Mouse (Mus musculus) thymus, postnatal 14 days (tissue): ENCODE results near the gene Sh3bgrl.
"Not testable (repeated sequence)": the region's sequence is repeated elsewhere in the genome, so short reads cannot be mapped to it uniquely, and the experiment has no call there.

Source experiments
- DNase-seq: peaks from one replicate; pipeline ENCODE4 v3.0.0; 2021

Sh3bgrl gene

DNA sequence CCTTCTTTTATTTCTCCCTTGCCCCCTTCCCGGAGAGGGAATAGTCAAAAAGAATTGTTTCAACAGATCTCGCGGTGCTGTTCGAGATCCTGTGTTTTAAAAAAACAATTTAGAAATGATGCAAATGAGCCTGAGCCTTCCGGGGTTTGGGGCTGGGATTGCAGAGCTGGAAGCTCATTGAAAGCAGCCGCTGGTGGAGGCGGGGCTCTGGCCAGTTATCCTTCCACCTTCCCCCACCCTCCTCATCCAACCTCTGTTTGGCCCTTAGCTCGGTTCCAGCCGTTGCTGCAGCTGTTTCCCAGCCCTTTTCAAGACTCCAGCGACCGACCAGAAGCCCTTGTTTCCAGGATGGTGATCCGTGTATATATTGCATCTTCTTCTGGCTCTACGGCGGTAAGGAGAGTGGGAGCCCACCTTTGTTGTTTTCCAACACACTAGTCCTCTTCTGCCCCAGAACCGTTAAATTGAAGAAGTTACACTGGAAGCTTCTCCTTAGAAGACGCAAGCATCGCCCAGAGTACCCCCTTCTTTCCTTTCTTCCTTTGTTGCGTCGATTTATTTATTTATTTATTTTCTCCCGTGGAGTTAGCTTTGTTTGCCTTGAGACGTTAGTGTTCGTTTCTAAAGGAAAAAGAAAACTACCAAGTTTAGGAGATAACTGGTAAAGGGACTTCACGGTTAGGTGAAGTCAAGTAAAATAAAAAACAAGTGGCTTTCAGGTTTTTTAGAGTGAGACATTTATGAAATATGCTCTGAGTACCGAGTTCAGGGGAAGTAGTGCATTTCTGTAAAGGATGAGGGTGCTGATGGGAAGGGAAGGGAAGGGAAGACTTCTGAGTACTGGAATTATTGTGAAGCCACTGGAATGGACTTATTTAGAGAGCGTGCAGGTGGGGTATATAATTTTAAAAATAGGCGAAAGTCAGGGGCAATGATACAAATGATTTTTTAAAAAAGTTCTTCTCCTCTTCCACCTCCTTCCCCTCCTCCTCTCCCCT lies at the start of gene Sh3bgrl:
Gene Sh3bgrl (plus strand): TSS at position 121 of the 998 bp plus-strand sequence.
- DNase-seq, result peak; percentile 65

DNA sequence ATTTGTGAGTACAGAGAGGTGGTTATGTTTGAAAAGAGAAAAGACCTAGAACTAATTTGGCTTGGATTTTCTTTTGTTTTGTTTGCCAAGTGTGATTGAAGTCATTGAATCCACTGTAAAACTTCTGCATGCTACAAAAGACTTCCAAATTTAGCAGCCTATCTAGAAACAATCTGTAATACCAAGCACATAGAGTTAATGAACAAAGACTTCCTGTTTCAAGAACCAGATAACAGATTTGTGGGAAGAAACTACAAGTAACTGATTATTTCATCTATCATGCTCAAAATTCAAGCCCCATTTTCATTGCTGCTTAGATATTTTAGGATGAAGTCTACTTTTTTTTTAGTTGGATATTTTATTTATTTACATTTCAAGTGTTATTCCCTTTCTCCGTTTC lies 47.4 kb upstream of the Sh3bgrl start:
- no peak for DNase-seq

DNA sequence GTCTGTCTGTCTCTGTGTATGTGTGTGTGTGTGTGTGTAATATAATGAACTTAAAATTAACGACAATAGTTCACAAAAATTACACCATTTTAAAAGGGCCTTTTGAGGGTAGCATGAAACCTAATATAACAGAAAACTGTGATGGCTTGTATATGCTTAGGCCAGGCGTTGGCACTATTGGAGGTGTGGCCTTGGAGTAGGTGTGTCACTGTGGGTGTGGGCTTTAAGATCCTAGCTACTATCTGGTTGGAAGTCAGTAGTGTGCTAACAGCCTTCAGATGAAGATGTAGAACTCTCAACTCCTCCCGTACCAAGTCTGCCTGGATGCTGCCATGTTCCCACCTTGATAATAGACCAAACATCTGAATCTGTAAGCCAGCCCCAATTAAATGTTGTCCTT lies 23.4 kb upstream of the Sh3bgrl start:
- no peak for DNase-seq

DNA sequence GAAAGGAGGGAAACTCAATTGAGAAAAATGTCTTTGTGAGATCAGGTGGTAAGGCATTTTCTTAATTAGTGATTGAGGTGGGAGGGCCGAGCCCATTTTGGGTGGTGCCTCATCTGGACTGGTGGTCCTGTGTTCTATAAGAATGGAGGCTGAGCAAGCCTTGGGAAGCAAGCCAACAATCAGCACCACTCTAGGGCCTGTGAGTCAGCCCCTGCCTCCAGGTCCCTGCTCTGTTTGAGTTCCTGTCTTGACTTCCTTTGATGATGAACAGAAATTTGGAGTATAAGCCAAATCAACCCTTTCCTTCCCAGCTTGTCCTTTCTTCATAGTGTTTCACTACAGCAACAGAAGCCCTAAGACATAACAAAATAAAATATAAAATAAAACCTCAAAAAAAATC lies 19.4 kb upstream of the Sh3bgrl start:
- no peak for DNase-seq

DNA sequence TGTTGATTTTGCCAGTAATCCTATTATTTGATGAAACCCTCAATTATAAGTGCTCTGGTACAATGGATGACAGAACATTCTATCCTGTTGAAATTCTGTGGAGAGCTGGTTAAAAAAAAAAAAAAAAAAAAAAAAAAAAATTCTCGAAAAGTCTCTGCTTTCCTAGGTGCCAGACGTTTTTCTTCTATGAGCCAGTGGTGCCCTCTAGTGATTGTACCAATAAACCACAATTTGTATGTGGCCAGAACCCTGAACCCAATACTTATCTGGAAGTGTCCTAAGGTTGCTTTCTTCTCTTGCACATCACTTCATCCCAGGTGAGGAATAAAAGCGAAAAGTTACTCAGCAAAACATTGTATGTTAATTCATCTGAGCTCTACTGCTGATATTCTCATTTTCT lies 18.8 kb upstream of the Sh3bgrl start:
- DNase-seq, result peak; percentile 12

DNA sequence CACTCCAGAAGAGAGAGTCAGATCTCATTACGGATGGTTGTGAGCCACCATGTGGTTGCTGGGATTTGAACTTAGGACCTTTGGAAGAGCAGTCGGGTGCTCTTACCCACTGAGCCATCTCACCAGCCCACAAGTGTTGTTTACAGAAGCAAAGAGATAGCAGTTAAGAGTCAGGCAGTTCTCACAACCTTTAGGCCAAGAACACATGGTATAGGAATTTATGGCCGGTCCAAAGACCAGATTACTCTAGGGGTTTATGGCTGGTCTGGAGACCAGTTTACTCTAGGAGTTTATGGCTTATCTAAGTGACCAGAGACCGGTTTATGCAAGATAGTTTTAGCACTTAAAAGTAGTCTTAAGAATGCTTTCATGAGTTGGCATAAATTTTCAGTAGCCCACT lies 15.8 kb upstream of the Sh3bgrl start:
- not testable (repeated sequence) for DNase-seq

DNA sequence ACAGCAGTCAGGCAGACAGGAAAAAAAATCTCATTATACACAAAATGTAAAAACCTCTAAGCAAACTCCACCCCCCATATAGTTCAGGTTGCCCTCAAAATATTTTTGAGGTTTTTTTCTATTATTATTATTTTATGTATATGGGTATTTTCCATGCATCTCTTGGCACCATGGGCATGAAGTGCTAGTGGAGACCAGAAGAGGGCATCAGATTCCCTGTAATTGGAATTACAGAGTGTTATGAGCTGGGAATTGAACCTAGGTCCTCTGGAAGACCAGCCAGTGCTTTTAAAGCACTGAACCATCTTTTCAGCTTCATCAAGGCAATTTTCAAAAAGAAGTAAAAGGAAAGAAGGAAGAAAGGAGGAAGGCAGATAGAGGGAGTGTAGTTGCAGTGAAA lies 8.1 kb upstream of the Sh3bgrl start:
- no peak for DNase-seq

DNA sequence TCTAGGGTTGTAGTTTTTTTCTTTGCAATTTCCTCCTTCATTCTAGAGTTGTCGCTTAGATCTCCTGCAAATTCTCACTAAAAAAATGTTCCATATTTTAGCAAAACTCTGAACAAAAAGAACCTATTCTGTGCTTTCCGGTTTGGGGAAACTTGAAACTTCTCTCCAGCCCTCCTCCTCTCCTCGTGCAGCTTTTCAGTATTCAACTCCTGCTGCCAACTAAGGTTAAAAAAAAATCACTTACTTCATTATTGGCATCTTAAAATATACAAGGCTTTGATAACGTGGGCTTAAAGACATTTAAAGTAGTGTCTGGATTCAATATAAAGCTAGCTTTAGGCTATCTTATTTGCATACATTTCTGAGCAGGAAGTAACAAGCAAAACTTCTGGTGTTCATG lies 365 bp upstream of the Sh3bgrl start:
- no peak for DNase-seq

DNA sequence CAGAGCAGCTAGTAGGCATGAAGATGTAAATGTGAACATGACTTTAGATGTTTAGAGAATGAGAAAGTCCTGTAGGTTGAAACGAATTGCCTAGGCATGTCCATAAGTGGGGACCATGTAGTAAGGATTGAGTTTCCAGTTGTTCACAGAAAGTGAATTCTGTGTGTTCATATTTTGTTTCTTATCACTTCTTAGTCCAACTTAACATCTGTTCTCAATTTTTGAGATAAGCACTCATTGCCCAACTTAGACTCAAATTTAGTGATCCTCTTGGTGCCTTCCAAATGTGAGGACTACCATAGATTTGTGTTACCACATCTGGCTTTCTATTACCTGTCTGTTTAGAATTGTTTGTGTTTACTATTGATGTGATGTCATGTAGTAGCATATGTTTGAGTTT lies 3.3 kb downstream of the Sh3bgrl start:
- DNase-seq, result no peak

DNA sequence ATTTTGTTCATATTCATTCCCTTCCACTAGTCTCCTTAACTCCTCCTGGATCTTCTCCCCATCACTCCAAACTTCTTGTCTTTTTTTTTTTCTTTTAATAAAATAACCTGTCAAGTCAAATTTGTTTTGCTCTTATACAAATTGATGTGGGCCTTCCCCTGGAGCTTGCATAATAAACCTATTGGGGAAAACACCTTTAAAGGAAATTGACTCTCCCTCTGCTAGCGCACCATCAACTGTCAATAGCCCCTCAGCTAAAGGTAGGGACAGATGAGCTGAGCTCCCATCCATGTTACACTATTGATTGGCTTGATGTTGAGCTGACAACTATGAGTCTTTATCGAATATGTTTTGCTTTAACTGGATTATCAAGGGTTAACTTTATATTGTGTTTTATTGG lies 5.3 kb downstream of the Sh3bgrl start:
- no peak for DNase-seq

DNA sequence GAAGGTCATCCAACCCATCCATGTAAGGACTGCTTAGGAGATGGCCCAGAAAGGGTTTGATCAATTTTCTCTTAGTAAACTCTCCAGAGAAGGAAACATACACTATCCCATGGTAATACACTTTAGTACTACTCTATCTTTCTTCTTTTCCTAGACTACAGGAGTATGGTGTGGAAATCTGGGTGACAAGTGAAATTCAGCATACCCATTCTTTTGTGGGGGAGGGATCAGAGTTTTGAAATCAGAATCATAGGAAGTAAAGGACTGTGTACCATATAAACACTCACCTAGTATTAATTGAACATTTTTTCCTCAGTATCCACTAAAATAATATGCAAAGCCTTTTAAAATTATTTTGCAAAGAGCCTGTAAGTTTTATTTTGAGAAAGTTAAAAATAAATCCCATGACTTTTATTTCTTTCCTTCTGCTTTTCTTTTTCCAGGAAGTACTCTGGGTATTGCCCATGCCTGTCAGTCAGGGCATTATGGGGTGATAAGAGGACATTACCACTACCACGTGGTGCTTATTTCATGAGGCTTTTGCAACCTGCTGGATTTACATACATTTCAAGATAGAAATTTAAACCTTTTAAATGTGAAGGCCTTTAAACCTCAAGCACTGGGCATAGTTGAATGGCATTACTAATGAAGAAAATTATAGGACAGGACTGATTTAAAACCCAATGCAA lies 13.1 kb downstream of the Sh3bgrl start:
- DNase-seq, result no peak

DNA sequence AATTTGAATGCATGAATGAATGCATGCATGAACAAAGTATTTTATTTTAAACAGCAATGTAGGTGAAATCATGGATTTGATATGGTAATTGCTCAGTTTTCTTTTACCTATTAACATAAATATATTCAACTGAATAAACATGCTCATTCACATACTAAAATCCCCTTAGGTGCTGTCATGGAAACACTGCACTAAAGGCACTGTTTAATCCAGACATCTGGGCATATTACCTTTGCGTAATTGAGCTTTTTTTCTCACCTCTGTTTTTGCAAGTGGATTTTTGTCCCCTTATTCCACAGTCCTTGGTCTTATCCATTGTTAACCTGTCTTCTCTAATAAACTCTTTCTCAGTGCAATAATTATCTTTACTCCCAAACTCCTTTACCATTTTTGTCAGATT lies 17.7 kb downstream of the Sh3bgrl start:
- DNase-seq, result no peak

DNA sequence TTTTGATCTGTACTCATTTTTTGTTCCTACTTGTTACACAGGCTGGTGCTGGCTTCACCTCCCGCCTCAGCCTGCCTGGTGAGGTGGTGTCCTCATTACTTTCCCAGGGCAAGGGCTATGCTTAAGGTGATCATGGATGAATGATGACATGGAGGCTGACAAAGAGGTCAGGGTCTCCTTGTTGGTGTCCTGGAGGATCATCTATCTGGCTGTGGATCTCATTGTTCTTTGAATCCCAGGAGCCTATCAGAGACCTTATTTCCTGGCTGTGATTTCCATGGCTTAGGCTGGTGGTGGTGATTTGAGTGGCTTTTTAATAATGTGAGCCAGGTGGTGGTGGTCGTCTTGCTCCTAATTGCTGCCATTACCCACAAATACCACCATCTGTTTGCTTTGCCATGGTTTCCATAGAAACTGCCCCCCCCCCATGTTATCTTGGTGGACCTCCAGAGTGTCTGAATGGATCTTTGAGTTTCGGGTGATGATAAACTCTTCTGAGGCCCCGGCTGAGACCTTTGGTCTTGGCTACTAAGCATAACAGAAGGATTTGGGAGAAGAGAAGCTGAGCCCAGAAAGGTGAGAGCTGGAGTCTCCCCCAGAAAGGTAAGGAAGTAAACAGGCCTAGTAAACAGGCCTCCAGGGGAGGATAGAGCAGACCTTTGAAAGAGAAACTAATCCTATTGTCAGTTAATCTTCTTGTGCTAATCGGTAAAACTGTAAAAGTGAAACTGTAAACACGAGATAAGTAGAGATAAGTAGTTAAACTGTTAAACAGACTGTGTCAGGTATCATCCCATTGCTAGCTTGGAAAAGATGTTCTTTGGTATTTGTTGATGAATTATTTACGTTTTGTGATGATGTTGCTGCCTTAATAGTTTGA lies 18.5 kb downstream of the Sh3bgrl start:
- DNase-seq, result no peak

DNA sequence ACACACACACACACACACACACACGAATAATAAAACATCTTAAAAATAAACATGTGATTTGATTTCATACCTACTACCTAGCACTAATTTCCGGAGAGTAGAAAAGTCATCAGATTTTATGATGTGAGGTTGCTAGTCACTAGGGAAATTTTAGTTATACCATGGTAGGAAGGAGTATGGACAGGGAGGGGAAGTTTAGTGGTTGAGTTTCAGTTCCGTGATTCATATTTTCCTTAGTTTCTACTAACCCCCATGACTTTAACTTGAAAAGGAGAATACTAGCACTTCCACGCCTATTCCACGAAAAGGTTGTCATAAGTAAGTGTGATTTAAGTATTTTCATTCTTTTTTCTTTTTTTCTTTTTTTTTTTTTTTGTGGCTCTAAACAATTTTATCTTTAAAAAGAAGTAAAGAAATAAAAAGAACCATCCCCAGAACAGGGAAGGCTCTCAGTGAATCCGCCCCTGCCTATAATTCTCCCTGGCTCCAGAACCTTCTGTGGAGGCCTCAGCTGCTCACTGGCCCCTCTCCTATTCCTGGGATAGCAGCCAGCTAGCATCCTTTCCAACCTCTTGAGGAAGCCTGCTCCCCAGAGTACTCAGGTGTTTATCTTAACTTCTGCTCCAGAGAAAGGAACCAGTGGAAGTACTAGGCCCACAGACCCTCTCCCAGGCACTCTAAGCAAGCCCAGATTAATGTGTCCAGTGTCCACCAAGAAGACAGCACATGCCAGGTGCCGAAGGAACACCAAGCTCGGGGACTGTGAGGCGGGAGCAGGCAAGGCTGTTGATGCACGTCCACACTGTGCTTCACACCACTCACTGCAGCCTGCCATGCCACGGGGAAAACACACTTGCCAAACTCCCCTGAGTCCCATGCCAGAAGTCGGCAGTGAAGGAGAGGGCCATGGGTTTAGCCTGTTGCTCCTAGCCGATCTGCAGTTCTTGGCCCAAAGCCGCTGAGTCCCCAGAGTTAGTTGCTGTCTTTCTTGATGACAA lies 25.0 kb downstream of the Sh3bgrl start:
- no peak for DNase-seq

DNA sequence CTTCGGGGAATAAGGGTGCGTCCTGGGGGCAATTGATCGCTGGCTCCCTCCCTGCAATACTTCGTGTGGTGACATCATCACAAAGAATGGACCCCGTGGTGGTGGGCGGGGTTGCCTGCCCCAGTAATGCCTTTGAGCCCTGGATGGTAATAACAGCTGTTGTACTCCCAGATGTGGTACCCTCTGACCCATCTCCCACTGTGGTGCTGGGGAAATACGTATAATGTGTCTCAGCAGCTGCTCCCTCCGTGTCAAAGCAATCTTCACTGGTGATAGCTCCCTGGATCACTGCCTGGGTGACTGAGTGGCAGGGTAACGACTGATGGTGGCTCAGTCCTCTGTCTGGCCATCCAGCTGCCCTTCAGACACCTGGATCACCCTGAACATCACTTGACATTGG lies 26.0 kb downstream of the Sh3bgrl start:
- no peak for DNase-seq

DNA sequence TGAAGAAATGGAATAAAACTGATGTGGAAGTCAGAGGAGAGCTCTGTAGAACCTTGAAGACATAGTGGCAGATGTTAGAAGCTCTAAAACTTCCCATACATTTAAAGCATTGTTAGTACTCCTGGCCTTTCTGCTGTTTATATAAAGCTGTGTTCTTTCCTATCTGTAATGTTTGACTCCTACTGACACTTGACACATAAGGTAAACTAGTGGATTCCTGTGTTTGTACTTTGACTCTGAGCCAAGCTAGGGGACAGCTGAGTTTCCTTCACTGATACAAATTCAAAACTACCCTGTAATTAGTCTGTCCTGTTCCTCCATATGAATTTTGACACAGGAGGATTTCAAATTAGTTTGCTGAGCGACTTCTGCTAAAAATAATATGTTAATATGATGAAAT lies 27.5 kb downstream of the Sh3bgrl start:
- DNase-seq, result no peak

DNA sequence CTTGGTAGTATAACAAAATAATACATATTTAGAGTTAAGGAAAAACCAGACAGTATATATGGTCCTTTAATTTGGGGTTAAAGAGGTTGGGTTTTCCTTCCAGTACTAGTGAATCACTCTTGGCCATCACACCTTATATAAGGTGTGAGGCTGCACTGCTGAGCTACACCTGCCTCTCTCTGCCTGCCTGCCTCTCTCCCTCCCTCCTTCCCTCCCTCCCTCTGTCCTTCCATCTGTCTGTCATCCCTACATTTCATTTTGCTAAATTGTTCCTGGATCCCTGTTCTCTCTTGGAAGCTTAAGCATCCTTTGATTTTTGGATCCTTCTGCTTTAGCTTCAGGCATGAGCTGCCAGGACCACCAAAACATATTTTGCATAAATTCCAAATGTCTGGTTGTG lies 28.6 kb downstream of the Sh3bgrl start:
- no peak for DNase-seq

DNA sequence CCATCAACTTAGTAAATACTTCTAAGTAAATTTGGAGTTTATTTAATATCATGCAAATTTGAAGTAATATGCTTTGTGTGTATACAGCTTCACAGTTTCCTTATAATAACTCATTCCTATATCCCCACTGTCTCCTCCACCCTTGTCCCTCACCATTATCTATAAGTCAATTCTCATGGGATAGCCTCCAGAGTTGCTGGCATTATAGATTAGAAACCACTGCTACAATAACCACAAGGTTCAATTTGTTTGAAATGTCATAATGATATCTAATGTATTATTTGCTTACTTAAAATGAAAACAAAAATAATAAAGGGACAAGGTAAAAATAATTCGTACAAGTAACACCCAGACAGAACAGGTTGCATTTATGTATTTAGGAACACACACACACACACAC lies 31.7 kb downstream of the Sh3bgrl start:
- no peak for DNase-seq

DNA sequence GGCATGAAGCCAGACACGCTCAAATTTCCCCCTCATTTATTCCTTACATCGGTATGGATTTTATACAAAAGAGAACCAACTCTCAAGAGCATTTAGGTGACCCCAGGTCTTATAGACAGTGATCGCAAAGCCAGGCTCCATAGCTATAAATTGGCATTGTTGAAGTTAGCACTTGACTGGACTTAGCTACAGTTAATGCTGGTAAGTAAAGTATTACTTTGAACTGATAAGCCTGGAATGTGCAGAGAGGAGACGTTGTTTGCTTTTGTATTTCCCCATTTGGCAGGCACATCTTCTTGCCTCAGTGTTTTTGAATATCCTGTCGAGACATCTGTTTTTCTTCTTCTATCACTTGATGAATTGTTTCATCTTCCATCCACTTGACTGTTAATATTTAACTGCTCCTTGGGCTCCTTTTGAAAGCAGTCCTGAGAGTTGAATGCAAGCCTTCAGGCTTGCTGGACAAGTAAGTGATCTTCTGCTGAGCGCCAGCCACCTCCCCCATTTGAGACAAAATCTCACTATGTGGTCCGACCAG lies 32.5 kb downstream of the Sh3bgrl start:
- no peak for DNase-seq

DNA sequence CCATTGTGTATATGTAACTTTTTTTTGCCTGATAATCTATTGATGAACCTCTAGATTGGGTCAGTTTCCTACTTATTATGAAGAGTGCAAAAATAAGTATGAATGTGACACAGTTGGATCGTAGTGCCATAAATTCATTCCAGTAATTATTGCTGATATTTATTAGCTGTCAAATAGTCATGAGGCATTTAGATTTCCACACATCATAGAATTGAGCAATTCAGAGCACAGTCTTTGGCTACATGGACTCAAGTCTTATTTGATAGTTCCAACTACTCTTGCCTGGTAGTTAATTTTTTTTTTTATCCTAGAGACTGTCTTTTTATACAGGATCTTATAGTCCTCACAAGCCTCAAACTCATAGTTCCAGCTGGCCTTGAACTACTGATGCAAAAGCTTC lies 34.9 kb downstream of the Sh3bgrl start:
- DNase-seq, result no peak

DNA sequence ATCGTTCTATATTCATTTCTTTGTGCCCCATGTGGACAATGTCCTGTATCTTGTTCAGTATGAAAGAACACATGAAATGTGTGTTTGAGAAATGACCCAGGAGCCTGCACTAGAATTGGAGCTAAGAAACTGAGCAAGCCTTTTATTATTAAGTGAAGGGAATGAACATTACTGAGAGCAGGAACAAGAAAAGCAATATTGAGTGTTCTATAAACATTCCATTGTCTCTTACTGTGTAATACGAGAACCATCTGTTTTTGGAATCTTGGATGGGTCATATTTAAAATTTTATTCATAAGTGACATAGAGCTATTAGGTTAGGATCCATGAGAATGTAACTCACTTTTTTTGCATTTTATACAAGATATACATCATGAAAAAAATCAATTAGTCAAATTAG lies 36.7 kb downstream of the Sh3bgrl start:
- no peak for DNase-seq

DNA sequence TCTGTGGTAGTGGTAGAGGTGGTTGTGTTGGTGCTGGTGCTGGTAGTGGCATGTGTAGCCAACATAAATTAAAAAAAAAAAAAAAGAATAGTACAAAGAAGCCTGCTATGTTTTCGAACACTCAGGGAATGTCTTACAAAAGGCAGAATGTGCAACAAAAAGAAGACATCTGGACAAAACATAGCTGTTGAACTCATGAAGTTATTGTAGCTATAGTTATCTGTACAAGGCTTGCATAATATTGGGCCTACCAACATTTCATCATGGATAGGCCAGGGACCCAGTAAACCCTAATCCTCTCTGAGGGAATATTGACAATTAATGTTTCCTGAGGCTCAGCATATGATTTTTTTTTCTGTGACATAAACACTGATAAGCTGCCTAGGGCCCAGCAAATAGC lies 37.3 kb downstream of the Sh3bgrl start:
- DNase-seq, result no peak
